Mouse (Mus musculus) midbrain, embryonic 12.5 days (tissue): Measurements from ENCODE around the gene Slc20a1. TPM values are rescaled to one million over a fixed set of nuclear protein-coding genes. Genes with fewer than 3 reads are reported as not detected.

ENCODE experiments used
- ATAC-seq: fragments of 200-750 bp; cut with Nextera tagmentation; 2 replicates; pipeline ENCODE4 v1.8.0; 2017; ENCODE audit warnings: low read depth, moderate TSS enrichment, moderate library complexity; ENCODE audit not compliant: low FRiP score
- H3K27ac ChIP-seq: fragments of 300-500 bp; sonication (generic); replicated peaks from 2 replicates; pipeline ENCODE4 v1.5.1; 2016; ENCODE audit warnings: mild to moderate bottlenecking
- H3K27me3 ChIP-seq: fragments of 300-500 bp; sonication (generic); 2 replicates; pipeline ENCODE4 v1.6.1; 2016; ENCODE audit warnings: mild to moderate bottlenecking
- H3K36me3 ChIP-seq: fragments of 300-500 bp; sonication (generic); 2 replicates; pipeline ENCODE4 v1.6.1; 2016
- H3K4me1 ChIP-seq: fragments of 300-500 bp; sonication (generic); 2 replicates; pipeline ENCODE4 v1.6.1; 2016
- H3K4me2 ChIP-seq: fragments of 300-500 bp; sonication (generic); replicated peaks from 2 replicates; pipeline ENCODE4 v1.6.1; 2016; ENCODE audit warnings: mild to moderate bottlenecking, moderate library complexity
- H3K4me3 ChIP-seq: fragments of 300-500 bp; sonication (generic); 2 replicates; pipeline ENCODE4 v1.5.1; 2016; ENCODE audit warnings: mild to moderate bottlenecking
- H3K9ac ChIP-seq: fragments of 300-500 bp; sonication (generic); replicated peaks from 2 replicates; pipeline ENCODE4 v1.6.1; 2016; ENCODE audit warnings: mild to moderate bottlenecking, moderate library complexity
- H3K9me3 ChIP-seq: fragments of 300-500 bp; sonication (generic); 2 replicates; pipeline ENCODE4 v1.6.1; 2016; ENCODE audit warnings: mild to moderate bottlenecking
- WGBS: fragments of 180-500 bp; shearing (Covaris S2); methylation state at CpG from one replicate; pipeline ENCODE4 v1.1.7; 2016; 5-methylcytosine and 5-hydroxymethylcytosine counted together
- polyA plus RNA-seq: library from polyadenylated mRNA; unstranded; fragments of >200 nt; fragmentation: Nextera tagmentation; extraction: Ambion mirVana; gene quantifications from 2 replicates; pipeline ENCODE4 v1.2.1, GENCODE M21; 2016

The Slc20a1 gene
- polyA plus RNA-seq, 1 experiment from 2014 or later = 60.1 TPM

GRCm38 (mm10) chr2:129246924-129247323 is 48.4 kb downstream of the Slc20a1 start:
- no peak overlapping the region for H3K4me3 ChIP-seq
- no peaks in the 10 kb centered on the region for H3K27me3 ChIP-seq
- no peak overlapping the region for H3K4me2 ChIP-seq
- H3K9me3 ChIP-seq = no peaks in the 10 kb centered on the region
- 90% methylated on average over 12 of the region's 12 CpGs for WGBS
- H3K9ac ChIP-seq = no peak overlapping the region
- H3K4me1 ChIP-seq = no peaks in the 10 kb centered on the region
- H3K27ac ChIP-seq = no peak overlapping the region
- no peak for ATAC-seq
- H3K36me3 ChIP-seq = no peaks in the 10 kb centered on the region

GRCm38 (mm10) chr2:129247707-129248121 is 49.1 kb downstream of the Slc20a1 start:
- WGBS = 90% methylated on average over 7 of the region's 7 CpGs
- ATAC-seq = no peak
- Histone ChIP-seq H3K36me3 (no peaks in the 10 kb centered on the region), H3K4me2 (no peak overlapping the region), H3K9me3 (no peaks in the 10 kb centered on the region), H3K4me1 (no peaks in the 10 kb centered on the region), H3K4me3 (no peak overlapping the region), H3K27me3 (no peaks in the 10 kb centered on the region), H3K27ac (no peak overlapping the region), H3K9ac (no peak overlapping the region)

GRCm38 (mm10) chr2:129249321-129249720 is 50.8 kb downstream of the Slc20a1 start:
- H3K4me2 ChIP-seq = no peak overlapping the region
- H3K27ac ChIP-seq = no peak overlapping the region
- no peaks in the 10 kb centered on the region for H3K36me3 ChIP-seq
- H3K4me1 ChIP-seq = no peaks in the 10 kb centered on the region
- ATAC-seq = no peak
- no peak overlapping the region for H3K4me3 ChIP-seq
- no peak overlapping the region for H3K9ac ChIP-seq
- 44% methylated on average over 1 of the region's 1 CpGs for WGBS
- no peaks in the 10 kb centered on the region for H3K9me3 ChIP-seq
- H3K27me3 ChIP-seq = no peaks in the 10 kb centered on the region

GRCm38 (mm10) chr2:129252836-129253630 is 54.5 kb downstream of the Slc20a1 start:
- WGBS = 89% methylated on average over 19 of the region's 19 CpGs
- Histone ChIP-seq H3K4me1 (no peaks in the 10 kb centered on the region), H3K36me3 (no peaks in the 10 kb centered on the region), H3K27ac (no peak overlapping the region), H3K4me2 (no peak overlapping the region), H3K4me3 (no peak overlapping the region), H3K9me3 (no peaks in the 10 kb centered on the region), H3K9ac (no peak overlapping the region), H3K27me3 (no peaks in the 10 kb centered on the region)
- ATAC-seq = no peak

- H3K36me3 ChIP-seq = no peaks in the 10 kb centered on the region
- H3K4me2 ChIP-seq = no peak overlapping the region
- H3K9me3 ChIP-seq = no peaks in the 10 kb centered on the region
- 79% methylated on average over 2 of the region's 2 CpGs for WGBS
- H3K27ac ChIP-seq = no peak overlapping the region
- no peak overlapping the region for H3K9ac ChIP-seq
- no peak for ATAC-seq
- no peaks in the 10 kb centered on the region for H3K4me1 ChIP-seq
- no peak overlapping the region for H3K4me3 ChIP-seq
- H3K27me3 ChIP-seq = no peaks in the 10 kb centered on the region
These were observed 55.0 kb downstream of the Slc20a1 start for GRCm38 (mm10) chr2:129253631-129253970.

- no peaks in the 10 kb centered on the region for H3K4me1 ChIP-seq
- no peak overlapping the region for H3K27ac ChIP-seq
These were observed 55.5 kb downstream of the Slc20a1 start for GRCm38 (mm10) chr2:129254076-129254475.

GRCm38 (mm10) chr2:129256006-129256405 is 57.4 kb downstream of the Slc20a1 start:
- WGBS = 78% methylated on average over 4 of the region's 4 CpGs
- Histone ChIP-seq H3K27ac (no peak overlapping the region), H3K4me2 (no peak overlapping the region), H3K27me3 (no peaks in the 10 kb centered on the region), H3K36me3 (no peaks in the 10 kb centered on the region), H3K4me1 (no peaks in the 10 kb centered on the region), H3K9me3 (no peaks in the 10 kb centered on the region), H3K4me3 (no peak overlapping the region), H3K9ac (no peak overlapping the region)
- no peak for ATAC-seq

More at GRCm38 (mm10) chr2:129254076-129254475, 55.5 kb downstream of the Slc20a1 start:
- ATAC-seq = no peak
- WGBS = 89% methylated on average over 2 of the region's 2 CpGs
- Histone ChIP-seq H3K9ac (no peak overlapping the region), H3K36me3 (no peaks in the 10 kb centered on the region), H3K27me3 (no peaks in the 10 kb centered on the region), H3K4me2 (no peak overlapping the region), H3K4me3 (no peak overlapping the region), H3K9me3 (no peaks in the 10 kb centered on the region)

GRCm38 (mm10) chr2:129258056-129258455 is 59.5 kb downstream of the Slc20a1 start:
- Histone ChIP-seq H3K36me3 (no peaks in the 10 kb centered on the region), H3K9me3 (no peaks in the 10 kb centered on the region), H3K9ac (no peak overlapping the region), H3K4me2 (no peak overlapping the region), H3K4me3 (no peak overlapping the region), H3K27ac (no peak overlapping the region), H3K27me3 (no peaks in the 10 kb centered on the region), H3K4me1 (no peaks in the 10 kb centered on the region)
- ATAC-seq = no peak
- WGBS = 88% methylated on average over 3 of the region's 3 CpGs

- Histone ChIP-seq H3K4me3 (no peak overlapping the region), H3K4me1 (no peaks in the 10 kb centered on the region), H3K4me2 (no peak overlapping the region), H3K9ac (no peak overlapping the region), H3K27ac (no peak overlapping the region), H3K36me3 (no peaks in the 10 kb centered on the region), H3K27me3 (no peaks in the 10 kb centered on the region), H3K9me3 (no peaks in the 10 kb centered on the region)
- peak; percentile 79; the same call in 1 of the 2 replicates for ATAC-seq
- WGBS = 36% methylated on average over 7 of the region's 7 CpGs
These were observed 60.1 kb downstream of the Slc20a1 start for GRCm38 (mm10) chr2:129258475-129259211.

- no peaks in the 10 kb centered on the region for H3K27me3 ChIP-seq
- no peak overlapping the region for H3K9ac ChIP-seq
- no peak overlapping the region for H3K4me3 ChIP-seq
- no peaks in the 10 kb centered on the region for H3K4me1 ChIP-seq
- WGBS = 74% methylated on average over 3 of the region's 3 CpGs
- H3K4me2 ChIP-seq = no peak overlapping the region
- ATAC-seq = no peak
- H3K27ac ChIP-seq = no peak overlapping the region
- H3K9me3 ChIP-seq = no peaks in the 10 kb centered on the region
- H3K36me3 ChIP-seq = no peaks in the 10 kb centered on the region
These were observed 62.1 kb downstream of the Slc20a1 start for GRCm38 (mm10) chr2:129260646-129261045.
